Mouse (Mus musculus) lung, embryonic 16.5 days (tissue): ENCODE results near the gene Gltp. TPM values are rescaled to one million over a fixed set of nuclear protein-coding genes. Genes with fewer than 3 reads are reported as not detected.

ENCODE experiments used
- ATAC-seq: fragments of 200-750 bp; cut with Nextera tagmentation; 2 replicates; pipeline ENCODE4 v1.8.0; 2017; ENCODE audit warnings: low read depth, mild to moderate bottlenecking, moderate library complexity
- H3K27ac ChIP-seq: fragments of 300-500 bp; sonication (generic); 2 replicates; pipeline ENCODE4 v1.5.1; 2014; ENCODE audit warnings: mild to moderate bottlenecking, control low read depth, low read length
- H3K27me3 ChIP-seq: fragments of 300-500 bp; sonication (generic); 2 replicates; pipeline ENCODE4 v1.6.1; 2014; ENCODE audit warnings: low read depth, low read length, mixed read lengths; ENCODE audit not compliant: control insufficient read depth, insufficient read depth
- H3K36me3 ChIP-seq: fragments of 300-500 bp; sonication (generic); 2 replicates; pipeline ENCODE4 v1.6.1; 2014; ENCODE audit warnings: low read length; ENCODE audit not compliant: control insufficient read depth, insufficient read depth
- H3K4me1 ChIP-seq: fragments of 300-500 bp; sonication (generic); replicated peaks from 2 replicates; pipeline ENCODE4 v1.6.1; 2014; ENCODE audit warnings: low read length, mixed read lengths; ENCODE audit not compliant: control insufficient read depth, insufficient read depth
- H3K4me2 ChIP-seq: fragments of 300-500 bp; sonication (generic); 2 replicates; pipeline ENCODE4 v1.6.1; 2014; ENCODE audit warnings: low read depth, low read length, control low read depth
- H3K4me3 ChIP-seq: fragments of 300-500 bp; sonication (generic); 2 replicates; pipeline ENCODE4 v1.5.1; 2014; ENCODE audit warnings: mild to moderate bottlenecking, low read length, control low read depth
- H3K9ac ChIP-seq: fragments of 300-500 bp; sonication (generic); 2 replicates; pipeline ENCODE4 v1.6.1; 2014; ENCODE audit warnings: low read length, control low read depth
- H3K9me3 ChIP-seq: fragments of 300-500 bp; sonication (generic); 2 replicates; pipeline ENCODE4 v1.6.1; 2016; ENCODE audit warnings: low read length; ENCODE audit not compliant: control insufficient read depth
- WGBS: fragments of 180-500 bp; shearing (Covaris S2); extraction: QIAGEN DNeasy Blood & Tissue Kit; methylation state at CpG from one replicate; pipeline ENCODE4 v1.1.7; 2014; 5-methylcytosine and 5-hydroxymethylcytosine counted together
- polyA plus RNA-seq: library from polyadenylated mRNA; unstranded; fragments of >200 nt; fragmentation: Nextera tagmentation; extraction: Ambion mirVana; gene quantifications from 2 replicates; pipeline ENCODE4 v1.2.1, GENCODE M21; 2015

Gltp gene
- polyA plus RNA-seq, 1 experiment from 2014 or later, result 105 TPM

DNA sequence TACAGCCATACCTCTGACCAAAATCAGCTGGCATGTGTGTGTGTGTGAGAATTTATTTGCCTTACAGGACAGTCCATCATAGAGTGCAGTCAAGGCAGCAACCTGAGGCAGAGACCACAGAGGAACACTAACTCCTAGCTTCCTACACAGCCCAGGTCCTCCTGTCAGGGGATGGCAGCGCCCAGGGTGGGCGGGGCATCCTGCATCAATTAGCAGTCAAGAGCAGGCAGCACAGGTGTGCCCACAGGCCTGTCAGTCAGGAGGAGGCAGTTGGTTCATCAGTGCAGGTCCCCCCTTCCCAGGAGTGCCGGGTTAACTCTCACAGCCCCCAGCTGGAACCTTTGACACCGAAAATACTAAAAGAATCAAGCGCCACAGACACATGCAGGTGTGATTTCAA is 21.8 kb downstream of the Gltp start:
- Histone ChIP-seq H3K9ac (no peak overlapping the region), H3K4me3 (no peak overlapping the region), H3K36me3 (peaks cover 5% of the 10 kb centered on the region; the same call in 1 of the 2 replicates), H3K4me2 (no peak overlapping the region), H3K27ac (no peak overlapping the region), H3K27me3 (no peaks in the 10 kb centered on the region), H3K4me1 (peaks cover 9% of the 10 kb centered on the region), H3K9me3 (no peaks in the 10 kb centered on the region)
- no peak for ATAC-seq
- WGBS, result 92% methylated on average over 5 of the region's 5 CpGs

DNA sequence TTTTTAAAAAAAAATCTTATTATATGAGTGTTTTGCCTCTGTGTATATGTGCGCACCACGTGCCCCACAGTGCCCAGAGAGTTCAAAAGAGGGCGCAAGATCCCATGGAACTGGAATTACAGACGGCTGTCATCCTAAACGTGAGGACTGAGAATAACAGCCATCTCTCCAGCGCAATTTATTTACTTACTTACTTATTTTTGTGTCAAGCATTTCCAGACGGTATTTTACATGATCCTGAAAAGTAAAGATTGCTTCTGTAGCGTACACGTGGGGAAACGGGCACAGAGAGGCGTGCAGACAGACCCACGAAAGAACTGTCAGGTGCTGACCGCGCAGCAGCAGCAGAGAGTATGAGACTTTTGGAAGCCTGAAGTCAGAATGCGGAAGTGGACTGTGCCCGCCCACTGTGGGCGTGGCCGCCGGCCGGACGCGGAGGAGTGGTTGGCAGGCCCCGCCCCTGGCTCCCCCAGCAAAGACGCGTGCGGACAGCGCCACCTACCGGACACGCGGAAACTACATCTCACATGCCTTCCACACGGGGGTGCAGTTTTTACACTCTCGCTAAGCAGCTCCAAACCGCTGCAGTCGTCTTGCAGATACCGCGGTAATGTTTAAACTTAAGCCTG is 23.4 kb downstream of the Gltp start:
- Histone ChIP-seq H3K9me3 (no peaks in the 10 kb centered on the region), H3K4me2 (peak overlapping the region; percentile 61), H3K9ac (peak overlapping the region; percentile 38; the same call in 1 of the 2 replicates), H3K36me3 (peaks cover 5% of the 10 kb centered on the region; the same call in 1 of the 2 replicates), H3K4me3 (peak overlapping the region; percentile 41), H3K27me3 (no peaks in the 10 kb centered on the region), H3K4me1 (peaks cover 9% of the 10 kb centered on the region), H3K27ac (peak overlapping the region; percentile 44; the same call in 1 of the 2 replicates)
- ATAC-seq, result peak; percentile 96
- 3% methylated on average over 36 of the region's 36 CpGs for WGBS

DNA sequence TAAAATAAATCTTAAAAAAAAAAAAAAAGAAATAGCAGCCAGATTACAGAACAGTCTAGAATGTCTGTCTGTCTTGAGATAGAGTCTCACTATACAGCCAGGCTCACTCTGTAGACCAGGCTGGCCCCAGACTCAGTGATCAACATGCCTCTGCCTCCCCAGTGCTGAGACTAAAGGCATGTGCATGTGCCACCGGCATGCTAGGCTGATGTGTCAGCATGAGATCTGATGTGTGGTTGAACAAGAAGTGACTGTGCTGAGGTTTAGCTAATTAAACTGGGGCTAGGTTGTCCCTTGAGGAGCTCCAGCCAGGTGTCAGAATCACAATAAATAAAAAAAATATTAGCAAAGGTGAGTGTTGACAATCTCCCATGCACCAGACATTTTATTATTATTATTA is 24.1 kb downstream of the Gltp start:
- no peak overlapping the region for H3K27ac ChIP-seq
- H3K27me3 ChIP-seq, result no peaks in the 10 kb centered on the region
- no peak overlapping the region for H3K4me3 ChIP-seq
- no peak overlapping the region for H3K9ac ChIP-seq
- peaks cover 9% of the 10 kb centered on the region for H3K4me1 ChIP-seq
- 52% methylated on average over 1 of the region's 1 CpGs for WGBS
- peaks cover 5% of the 10 kb centered on the region; the same call in 1 of the 2 replicates for H3K36me3 ChIP-seq
- no peak for ATAC-seq
- H3K4me2 ChIP-seq, result no peak overlapping the region
- no peaks in the 10 kb centered on the region for H3K9me3 ChIP-seq

DNA sequence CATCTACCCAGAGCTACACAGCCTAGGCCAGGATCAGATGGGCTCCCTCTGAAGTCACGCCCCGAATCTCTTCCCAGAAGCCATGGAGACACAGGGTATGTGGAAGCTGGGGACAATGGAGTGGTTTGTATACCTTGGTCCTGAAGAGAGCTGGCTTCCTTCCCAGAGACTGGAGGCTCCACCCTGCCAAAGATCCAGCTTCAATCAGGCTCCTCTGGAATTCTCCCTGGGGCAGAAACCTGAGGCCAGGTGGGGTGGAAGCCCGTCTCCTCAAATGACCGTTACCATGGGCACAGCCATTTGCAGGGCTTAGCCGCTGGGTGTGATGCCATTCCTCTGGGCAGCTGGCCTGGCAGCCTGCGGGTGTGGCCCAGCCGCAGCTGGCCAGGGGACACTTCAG is 26.0 kb downstream of the Gltp start:
- no peak overlapping the region for H3K4me2 ChIP-seq
- no peaks in the 10 kb centered on the region for H3K9me3 ChIP-seq
- peak; percentile 69 for ATAC-seq
- H3K9ac ChIP-seq, result no peak overlapping the region
- no peaks in the 10 kb centered on the region for H3K27me3 ChIP-seq
- H3K4me1 ChIP-seq, result peaks cover 9% of the 10 kb centered on the region
- 0 out of 2 replicates have a peak, but pooled peaks cover under 1% of the 10 kb centered on the region for H3K36me3 ChIP-seq
- H3K4me3 ChIP-seq, result no peak overlapping the region
- no peak overlapping the region for H3K27ac ChIP-seq
- 48% methylated on average over 7 of the region's 7 CpGs for WGBS

DNA sequence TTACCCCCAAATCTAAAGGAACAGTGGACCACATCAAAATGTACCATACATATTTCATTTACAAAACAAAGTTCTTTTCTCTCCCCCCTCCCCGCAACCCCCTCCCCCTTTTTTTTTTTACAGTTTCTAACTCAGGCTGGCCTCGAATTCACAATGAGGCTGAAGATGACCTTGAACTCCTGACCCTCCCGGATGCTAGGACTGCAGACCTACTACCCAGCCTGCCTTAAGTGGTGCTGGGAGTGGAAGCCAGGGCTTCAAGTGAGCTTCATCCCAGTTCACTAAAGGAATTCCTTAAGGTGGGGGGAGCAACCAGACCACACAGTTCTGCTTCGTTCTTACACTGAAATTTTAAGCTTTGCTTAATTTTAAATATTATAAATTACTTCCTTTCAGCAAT is 26.6 kb downstream of the Gltp start:
- Histone ChIP-seq H3K4me1 (peaks cover 9% of the 10 kb centered on the region), H3K4me2 (no peak overlapping the region), H3K36me3 (no peaks in the 10 kb centered on the region), H3K9ac (no peak overlapping the region), H3K27me3 (peaks cover 5% of the 10 kb centered on the region), H3K4me3 (no peak overlapping the region), H3K9me3 (no peaks in the 10 kb centered on the region), H3K27ac (no peak overlapping the region)
- ATAC-seq, result no peak
- 47% methylated on average over 4 of the region's 4 CpGs for WGBS

- Histone ChIP-seq H3K9ac (no peak overlapping the region), H3K4me2 (no peak overlapping the region), H3K27ac (no peak overlapping the region), H3K9me3 (no peaks in the 10 kb centered on the region), H3K4me3 (no peak overlapping the region), H3K36me3 (no peaks in the 10 kb centered on the region), H3K27me3 (peaks cover 28% of the 10 kb centered on the region), H3K4me1 (peaks cover 15% of the 10 kb centered on the region)
- ATAC-seq, result no peak
- 45% methylated on average over 6 of the region's 6 CpGs for WGBS
Measured at GRCm38 (mm10) chr5:114661029-114661428, 29.8 kb downstream of the Gltp start.

DNA sequence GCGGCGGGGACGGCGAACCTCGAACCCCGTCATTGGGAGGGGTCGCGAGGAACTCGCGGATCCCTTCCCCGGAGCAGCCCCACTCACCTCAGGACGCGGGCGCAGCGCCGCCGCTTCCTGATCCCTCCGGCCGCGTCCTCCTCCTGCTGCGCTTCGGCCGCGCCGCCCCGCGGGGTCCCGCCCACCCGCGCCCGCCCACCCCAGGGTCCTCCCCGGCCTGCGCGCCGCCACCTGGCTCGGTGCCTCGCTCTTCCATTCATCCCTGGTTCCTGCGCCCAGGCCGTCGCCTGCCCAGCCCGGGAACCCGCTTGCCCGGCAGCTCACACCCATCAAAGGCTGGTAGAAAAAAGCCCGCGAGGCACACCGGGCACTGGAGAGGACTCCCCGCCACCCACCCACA is 32.5 kb downstream of the Gltp start, which contains the start of gene Trpv4:
TSS of gene Trpv4 (minus strand) at position 167 of the 400 bp plus-strand sequence.
- peak; percentile 83 for ATAC-seq
- Histone ChIP-seq H3K4me1 (peaks cover 11% of the 10 kb centered on the region), H3K27ac (no peak within 1 kb of the TSS), H3K4me2 (peak within 1 kb of the TSS; percentile 94), H3K4me3 (peak within 1 kb of the TSS; percentile 57), H3K36me3 (no peaks in the 10 kb centered on the region), H3K9me3 (no peaks in the 10 kb centered on the region), H3K9ac (peak within 1 kb of the TSS; percentile 70), H3K27me3 (peaks cover 31% of the 10 kb centered on the region)
- WGBS, result 2% methylated on average over 37 of the region's 47 CpGs

DNA sequence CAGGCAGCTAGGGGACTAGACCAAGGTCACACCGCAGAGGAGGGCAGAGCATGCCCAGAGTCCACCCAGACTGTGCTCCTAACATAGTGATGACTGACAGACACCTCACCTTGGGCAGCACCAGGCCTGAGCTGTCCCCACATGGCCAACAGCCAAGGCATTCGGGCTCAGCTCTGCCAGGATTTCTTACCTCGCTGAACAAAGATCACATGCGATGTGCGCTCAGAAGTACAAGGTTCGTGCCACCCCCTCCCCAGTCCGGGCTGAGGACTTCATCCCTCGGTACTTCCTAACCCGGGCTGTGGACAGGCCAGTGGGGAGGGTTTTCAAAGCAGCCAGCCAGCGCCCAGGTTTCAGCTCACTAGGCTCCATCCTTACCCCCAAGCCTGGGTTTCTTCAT is 33.4 kb downstream of the Gltp start:
- H3K9ac ChIP-seq, result peak overlapping the region; percentile 70

DNA sequence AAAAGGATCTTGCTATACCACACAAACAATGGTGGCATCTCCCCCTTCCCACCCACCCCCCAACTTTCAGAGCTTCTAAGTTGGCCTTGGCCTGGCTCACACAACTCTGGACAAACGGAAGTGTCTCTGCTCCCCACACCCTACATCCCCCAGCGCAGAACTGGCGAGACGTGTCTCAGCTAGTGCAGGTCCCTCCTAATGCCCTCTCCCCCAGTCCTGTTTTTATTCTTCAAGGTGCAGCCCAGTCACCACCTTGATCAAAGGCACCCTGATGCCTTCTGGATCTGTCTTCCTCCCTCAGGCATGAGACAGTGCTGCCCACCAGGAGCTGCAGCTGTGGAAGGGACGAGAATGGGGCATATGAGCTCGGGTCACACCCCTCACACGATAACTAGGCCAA is 34.5 kb downstream of the Gltp start:
- Histone ChIP-seq H3K36me3 (no peaks in the 10 kb centered on the region), H3K4me1 (peaks cover 11% of the 10 kb centered on the region), H3K4me2 (no peak overlapping the region), H3K9me3 (no peaks in the 10 kb centered on the region), H3K4me3 (no peak overlapping the region), H3K9ac (no peak overlapping the region), H3K27ac (no peak overlapping the region), H3K27me3 (peaks cover 31% of the 10 kb centered on the region)
- 74% methylated on average over 7 of the region's 7 CpGs for WGBS
- ATAC-seq, result no peak

More for the DNA sequence above, 33.4 kb downstream of the Gltp start:
- Histone ChIP-seq H3K4me1 (peaks cover 11% of the 10 kb centered on the region), H3K4me2 (peak overlapping the region; percentile 94), H3K27ac (no peak overlapping the region), H3K27me3 (peaks cover 31% of the 10 kb centered on the region), H3K36me3 (no peaks in the 10 kb centered on the region), H3K9me3 (no peaks in the 10 kb centered on the region), H3K4me3 (peak overlapping the region; percentile 57)
- no peak for ATAC-seq
- WGBS, result 25% methylated on average over 10 of the region's 10 CpGs
